Mouse (Mus musculus) heart, embryonic 12.5 days (tissue): Measurements from ENCODE around the gene Zbtb43. TPM values are rescaled to one million over a fixed set of nuclear protein-coding genes. Genes with fewer than 3 reads are reported as not detected.

ENCODE experiments used
- polyA plus RNA-seq: library from polyadenylated mRNA; unstranded; fragments of >200 nt; fragmentation: Nextera tagmentation; extraction: Ambion mirVana; gene quantifications from 2 replicates; pipeline ENCODE4 v1.2.1, GENCODE M21; 2016

Zbtb43 gene
- polyA plus RNA-seq, 1 experiment from 2014 or later: 13.6 TPM

Other genes with a start within 250 kb of the Zbtb43 start
- 5.4 and 6.3 TPM in 2 replicates for gene Ralgps1, start 97.1 kb downstream of the Zbtb43 start, polyA plus RNA-seq
- 6.9 and 8.1 TPM in 2 replicates for gene Zbtb34, start 37.2 kb downstream of the Zbtb43 start, polyA plus RNA-seq
- gene Lmx1b, start 172.0 kb upstream of the Zbtb43 start, polyA plus RNA-seq: 0.04 and 0.06 TPM in 2 replicates